8 mouse cellular contexts compared by ENCODE assay signal in the genomic region with DNA sequence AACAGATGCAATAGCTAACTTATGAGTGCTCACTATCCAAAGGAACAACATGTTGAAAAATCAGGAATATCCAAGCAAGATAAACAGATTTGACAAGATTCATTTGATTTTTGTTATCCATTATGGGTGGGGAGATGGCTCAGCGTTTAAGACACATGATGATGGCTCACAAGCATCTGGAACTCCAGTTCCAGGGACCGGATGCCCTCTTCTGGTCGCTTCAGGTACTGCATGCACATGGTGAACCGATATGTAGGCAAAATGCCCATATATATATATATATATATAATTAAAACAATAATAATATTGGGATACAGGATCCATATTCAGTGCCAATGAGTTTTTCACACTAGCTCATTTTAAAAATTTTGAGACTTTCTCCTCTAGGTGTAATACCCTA. TPM values are rescaled to one million over a fixed set of nuclear protein-coding genes. Genes with fewer than 3 reads are reported as not detected.
DNase-seq lines count a peak whose midpoint lies in the region; ATAC-seq and TF ChIP-seq lines count a peak whose summit lies in the region.

No protein-coding gene starts in this region.

- peak; percentile 20 for DNase-seq in cerebellum, adult 11 months
- no peak for DNase-seq in cerebellum, adult 9-11 months
- DNase-seq in left cerebral cortex, adult 18-20 months (ENCODE audit: low spot score in 2 of 2): peak; percentile 23 to 72
- no peak for DNase-seq in left cerebral cortex, adult 11 months (ENCODE audit: low spot score)
- peak; percentile 53 to 62 for DNase-seq in adrenal gland, adult 18-20 months (ENCODE audit: low spot score in 2 of 2)
- peak; percentile 86 for DNase-seq in embryo, embryonic 10.5 days (ENCODE audit: low spot score)
- DNase-seq in liver, postnatal 0 days: peak; percentile 79
- DNase-seq in spleen, postnatal 4 days (ENCODE audit: low spot score in 2 of 2): peak; percentile 62 to 88

- 19% methylated on average over 4 of the region's 4 CpGs for WGBS in liver, postnatal 0 days (ENCODE audit: insufficient replicate concordance)

- 0 out of 2 replicates have a peak, but pooled peaks have one; percentile 21 for ATAC-seq in liver, postnatal 0 days

- H3K4me2 ChIP-seq in liver, postnatal 0 days (ENCODE audit: low read depth, low read length): no peak overlapping the region

- no peaks in the 10 kb centered on the region for H3K9me3 ChIP-seq in liver, postnatal 0 days (ENCODE audit: low read length)

- no peaks in the 10 kb centered on the region for H3K36me3 ChIP-seq in liver, postnatal 0 days (replicated peaks; ENCODE audit: insufficient read depth, low read length)

- peak; percentile 70 for TF ChIP-seq CTCF in liver, postnatal 0 days (IDR thresholded peaks at IDR 0.05; ENCODE audit: low read depth)

- no peak overlapping the region for H3K27ac ChIP-seq in liver, postnatal 0 days (ENCODE audit: low read depth)

- H3K4me1 ChIP-seq in liver, postnatal 0 days (ENCODE audit: insufficient read depth): peaks cover 4% of the 10 kb centered on the region; the same call in 1 of the 2 replicates

- H3K4me3 ChIP-seq in liver, postnatal 0 days (ENCODE audit: low read depth, low read length): no peak overlapping the region

- no peak for TF ChIP-seq EP300 in liver, postnatal 0 days (IDR thresholded peaks at IDR 0.05; ENCODE audit: low read depth)

- no peak overlapping the region for H3K9ac ChIP-seq in liver, postnatal 0 days (replicated peaks)

- H3K27me3 ChIP-seq in liver, postnatal 0 days (ENCODE audit: insufficient read depth, low read length): no peaks in the 10 kb centered on the region

RNA-seq across cellular contexts. Expression of a gene that starts 5.7 kb away (rescaled TPM):
- total RNA-seq in left cerebral cortex, adult 18-20 months (2021): 1 to 10 TPM; 7.1 to 7.3 TPM
- 1 to 10 TPM; 2.1 to 2.2 TPM for total RNA-seq in adrenal gland, adult 18-20 months (2021)
- 0.53 and 0.60 TPM in 2 replicates for polyA plus RNA-seq in liver, postnatal 0 days (2015; fragmentation: Nextera tagmentation; extraction: Ambion mirVana)

Comparison
In these comparisons a context has a peak if more than half of its experiments do, and no peak if none do; other contexts are left out.
1. DNase-seq: peak in cerebellum, adult 11 months (single experiment), left cerebral cortex, adult 18-20 months (2 of 2), adrenal gland, adult 18-20 months (2 of 2), embryo, embryonic 10.5 days (single experiment), liver, postnatal 0 days (single experiment) and spleen, postnatal 4 days (2 of 2); none in cerebellum, adult 9-11 months (single experiment) and left cerebral cortex, adult 11 months (single experiment).